Mouse (Mus musculus) midbrain, postnatal 0 days (tissue): ENCODE results near the gene Hist1h2bk. TPM values are rescaled to one million over a fixed set of nuclear protein-coding genes. Genes with fewer than 3 reads are reported as not detected.
"Not testable (repeated sequence)": the region's sequence is repeated elsewhere in the genome, so short reads cannot be mapped to it uniquely, and the experiment has no call there.

Source experiments
- ATAC-seq: fragments of 200-750 bp; cut with Nextera tagmentation; 2 replicates; pipeline ENCODE4 v1.8.0; 2017; ENCODE audit warnings: moderate number of reproducible peaks, mild to moderate bottlenecking, moderate TSS enrichment, moderate library complexity; ENCODE audit not compliant: low FRiP score
- DNase-seq: peaks from one replicate; pipeline ENCODE4 v3.0.0-alpha.2; 2015; ENCODE audit warnings: low spot score
- H3K27ac ChIP-seq: fragments of 300-500 bp; sonication (generic); 2 replicates; pipeline ENCODE4 v1.5.1; 2014; ENCODE audit warnings: low read depth, mild to moderate bottlenecking, low read length, mixed read lengths
- H3K27me3 ChIP-seq: fragments of 300-500 bp; sonication (generic); 2 replicates; pipeline ENCODE4 v1.6.1; 2014; ENCODE audit warnings: low read length, control low read depth, mixed read lengths; ENCODE audit not compliant: insufficient read depth
- H3K36me3 ChIP-seq: fragments of 300-500 bp; sonication (generic); 2 replicates; pipeline ENCODE4 v1.6.1; 2014; ENCODE audit warnings: low read length, control low read depth, mixed read lengths; ENCODE audit not compliant: insufficient read depth
- H3K4me1 ChIP-seq: fragments of 300-500 bp; sonication (generic); 2 replicates; pipeline ENCODE4 v1.6.1; 2014; ENCODE audit warnings: mild to moderate bottlenecking, control low read depth, antibody characterized with exemption, low read length, mixed read lengths; ENCODE audit not compliant: insufficient read depth
- H3K4me2 ChIP-seq: fragments of 300-500 bp; sonication (generic); 2 replicates; pipeline ENCODE4 v1.6.1; 2014; ENCODE audit warnings: low read depth, mild to moderate bottlenecking, low read length, mixed read lengths; ENCODE audit not compliant: poor library complexity, severe bottlenecking
- H3K4me3 ChIP-seq: fragments of 300-500 bp; sonication (generic); 2 replicates; pipeline ENCODE4 v1.5.1; 2014; ENCODE audit warnings: low read depth, mild to moderate bottlenecking, low read length, moderate library complexity
- H3K9ac ChIP-seq: fragments of 300-500 bp; sonication (generic); replicated peaks from 2 replicates; pipeline ENCODE4 v1.6.1; 2014; ENCODE audit warnings: mild to moderate bottlenecking, low read length, moderate library complexity, mixed read lengths; ENCODE audit not compliant: poor library complexity, severe bottlenecking
- H3K9me3 ChIP-seq: fragments of 300-500 bp; sonication (generic); 2 replicates; pipeline ENCODE4 v1.6.1; 2016; ENCODE audit warnings: low read length, control low read depth
- CTCF ChIP-seq: IDR thresholded peaks from 2 replicates; pipeline ENCODE4 v1.5.1; 2016; ENCODE audit warnings: antibody characterized with exemption, mild to moderate bottlenecking
- WGBS: fragments of 180-500 bp; shearing (Covaris S2); extraction: QIAGEN DNeasy Blood & Tissue Kit; methylation state at CpG from one replicate; pipeline ENCODE4 v1.1.7; 2014; 5-methylcytosine and 5-hydroxymethylcytosine counted together
- microRNA-seq: library from miRNA; unstranded; fragments of <30 nt; microRNA quantifications from one replicate; pipeline ENCODE4, GENCODE M21; 2016; ENCODE audit warnings: borderline number of aligned reads
- polyA plus RNA-seq: library from polyadenylated mRNA; unstranded; fragments of >200 nt; fragmentation: Nextera tagmentation; extraction: Ambion mirVana; gene quantifications from 2 replicates; pipeline ENCODE4 v1.2.1, GENCODE M21; 2015
- total RNA-seq: library from RNA; depleted of rRNA; stranded (reverse); fragments of >200 nt; gene quantifications from 2 replicates; pipeline ENCODE4 v1.2.3, GENCODE M21; 2014; rRNA removed

Hist1h2bk gene
- total and polyA plus RNA-seq, 2 experiments from 2014 or later, result 321 TPM; not detected in 1

DNA sequence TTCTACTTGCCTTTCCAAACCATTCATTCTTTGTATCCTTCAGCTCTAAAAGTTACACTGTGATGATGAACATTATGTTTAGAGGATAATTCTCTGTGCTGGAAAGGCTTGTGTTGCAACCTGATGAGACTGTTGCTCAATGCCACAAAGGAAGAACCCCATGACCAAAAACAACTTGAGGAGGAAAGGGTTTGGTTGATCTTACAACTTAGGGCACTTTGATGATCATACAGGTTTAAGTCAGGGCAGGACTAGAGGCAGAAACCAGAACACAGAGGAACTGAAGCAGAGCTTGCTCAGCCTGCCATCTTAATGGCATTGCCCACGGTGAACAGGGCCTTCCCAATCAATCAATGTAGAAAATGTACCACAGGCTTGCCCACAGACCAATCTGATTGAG lies 25.8 kb downstream of the Hist1h2bk start:
- WGBS, result 72% methylated on average over 1 of the region's 1 CpGs
- H3K9ac ChIP-seq, result no peak overlapping the region
- TF ChIP-seq CTCF, result no peak
- H3K4me2 ChIP-seq, result no peak overlapping the region
- no peaks in the 10 kb centered on the region for H3K4me1 ChIP-seq
- H3K36me3 ChIP-seq, result no peaks in the 10 kb centered on the region
- DNase-seq, result no peak
- no peaks in the 10 kb centered on the region for H3K27me3 ChIP-seq
- no peak for ATAC-seq
- H3K27ac ChIP-seq, result no peak overlapping the region
- no peak overlapping the region for H3K4me3 ChIP-seq
- no peaks in the 10 kb centered on the region for H3K9me3 ChIP-seq

DNA sequence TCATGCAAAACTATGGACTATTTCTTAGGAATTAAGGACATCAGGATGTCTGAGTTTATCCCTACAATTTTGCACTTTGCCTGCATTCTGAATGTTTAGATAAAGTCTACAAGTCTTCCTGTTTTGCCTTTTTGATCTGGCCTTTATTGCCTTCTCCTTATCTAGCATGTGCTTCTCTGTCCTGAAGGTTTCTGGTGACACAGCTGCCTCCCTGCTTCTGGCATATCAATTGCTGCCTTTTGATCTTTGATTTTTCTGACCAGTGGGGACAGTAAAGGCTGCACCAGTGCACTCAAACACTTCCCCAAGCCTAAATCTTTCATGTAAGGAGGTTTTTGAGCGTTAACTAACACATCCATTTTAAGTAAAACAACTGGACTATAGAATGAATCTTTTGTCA lies 27.8 kb downstream of the Hist1h2bk start:
- H3K27ac ChIP-seq, result no peak overlapping the region
- H3K4me2 ChIP-seq, result no peak overlapping the region
- TF ChIP-seq CTCF, result no peak
- no peaks in the 10 kb centered on the region for H3K4me1 ChIP-seq
- H3K4me3 ChIP-seq, result no peak overlapping the region
- ATAC-seq, result no peak
- H3K36me3 ChIP-seq, result no peaks in the 10 kb centered on the region
- no peaks in the 10 kb centered on the region for H3K9me3 ChIP-seq
- DNase-seq, result no peak
- no peaks in the 10 kb centered on the region for H3K27me3 ChIP-seq
- no peak overlapping the region for H3K9ac ChIP-seq
- WGBS, result 71% methylated on average over 1 of the region's 1 CpGs

DNA sequence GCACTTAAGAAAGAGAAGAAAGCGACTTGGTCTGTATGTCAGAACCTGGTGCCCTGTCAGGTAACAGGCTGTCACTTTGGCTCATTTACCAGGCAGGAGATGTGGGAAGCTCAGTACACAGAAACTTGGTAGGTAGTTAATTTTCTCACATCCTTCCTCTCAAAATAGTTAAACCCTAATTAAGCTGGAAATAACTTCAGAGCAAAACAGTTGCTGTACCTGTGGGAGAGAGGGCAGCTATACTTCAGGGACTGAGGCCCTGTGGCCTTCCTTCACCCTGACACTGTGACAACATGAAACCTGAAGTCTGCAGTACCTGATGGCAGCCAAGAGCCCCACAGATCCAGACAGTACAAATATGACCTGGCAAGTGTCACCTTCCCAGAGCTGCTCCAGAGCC lies 48.5 kb downstream of the Hist1h2bk start, which contains the start of gene Vmn1r188:
Vmn1r188 (plus strand) TSS at position 301 of the 400 bp plus-strand sequence.
- not testable (repeated sequence) for H3K4me3 ChIP-seq, H3K4me2 ChIP-seq, H3K4me1 ChIP-seq, H3K36me3 ChIP-seq, H3K27ac ChIP-seq, ATAC-seq, H3K9me3 ChIP-seq, H3K9ac ChIP-seq, H3K27me3 ChIP-seq, DNase-seq
- 91% methylated on average over 1 of the region's 1 CpGs for WGBS

Small RNA genes within 50 kb of the gene (microRNA-seq; reads per million reads assigned to microRNA genes)
- gene Gm26300, result not detected
- not detected for gene Gm44390
- not detected for gene Gm44486

Other genes with a start within 250 kb of the Hist1h2bk start
- 145 and 318 TPM in 2 replicates for gene Hist1h2an, start 248.7 kb upstream of the Hist1h2bk start, total RNA-seq
- not detected in 2 replicates for gene Hist1h2an, start 248.7 kb upstream of the Hist1h2bk start, polyA plus RNA-seq
- 41.9 and 77.2 TPM in 2 replicates for gene Hist1h2bp, start 248.4 kb upstream of the Hist1h2bk start, total RNA-seq
- gene Hist1h2bp, start 248.4 kb upstream of the Hist1h2bk start, polyA plus RNA-seq, result 0.48 and 0.76 TPM in 2 replicates
- gene Hist1h2bq, start 225.7 kb upstream of the Hist1h2bk start, total RNA-seq, result 213 and 311 TPM in 2 replicates
- gene Hist1h2bq, start 225.7 kb upstream of the Hist1h2bk start, polyA plus RNA-seq, result 2.7 and 3.8 TPM in 2 replicates
- not detected in 2 replicates for gene Hist1h2ao, start 225.4 kb upstream of the Hist1h2bk start, total RNA-seq
- gene Hist1h2ao, start 225.4 kb upstream of the Hist1h2bk start, polyA plus RNA-seq, result not detected in 2 replicates
- 2.3 TPM in 1 of 2 replicates, not detected in the other for gene Hist1h4m, start 224.1 kb upstream of the Hist1h2bk start, total RNA-seq
- gene Hist1h4m, start 224.1 kb upstream of the Hist1h2bk start, polyA plus RNA-seq, result 1.8 TPM in 1 of 2 replicates, not detected in the other
- 1,387 and 1,972 TPM in 2 replicates for gene Hist1h4n, start 203.7 kb upstream of the Hist1h2bk start, total RNA-seq
- 1.7 and 2.3 TPM in 2 replicates for gene Hist1h4n, start 203.7 kb upstream of the Hist1h2bk start, polyA plus RNA-seq
- 409 and 620 TPM in 2 replicates for gene Hist1h2ap, start 202.4 kb upstream of the Hist1h2bk start, total RNA-seq
- gene Hist1h2ap, start 202.4 kb upstream of the Hist1h2bk start, polyA plus RNA-seq, result 282 and 299 TPM in 2 replicates
- 112 and 283 TPM in 2 replicates for gene Hist1h2br, start 202.1 kb upstream of the Hist1h2bk start, total RNA-seq
- gene Hist1h2br, start 202.1 kb upstream of the Hist1h2bk start, polyA plus RNA-seq, result 3.0 and 4.0 TPM in 2 replicates
- gene Zfp184, start 90.8 kb upstream of the Hist1h2bk start, total RNA-seq, result 8.1 and 9.8 TPM in 2 replicates
- gene Zfp184, start 90.8 kb upstream of the Hist1h2bk start, polyA plus RNA-seq, result 7.5 and 8.4 TPM in 2 replicates
- 0.05 and 0.90 TPM in 2 replicates for gene Pom121l2, start 54.7 kb upstream of the Hist1h2bk start, total RNA-seq
- gene Pom121l2, start 54.7 kb upstream of the Hist1h2bk start, polyA plus RNA-seq, result not detected in 2 replicates
- gene Prss16, start 26.1 kb upstream of the Hist1h2bk start, total RNA-seq, result 0.09 and 1.6 TPM in 2 replicates
- gene Prss16, start 26.1 kb upstream of the Hist1h2bk start, polyA plus RNA-seq, result not detected in 2 replicates
- gene Hist1h2ah, start 302 bp upstream of the Hist1h2bk start, total RNA-seq, result 4.5 and 62.6 TPM in 2 replicates
- gene Hist1h2ah, start 302 bp upstream of the Hist1h2bk start, polyA plus RNA-seq, result 6.9 TPM in 1 of 2 replicates, not detected in the other
- 10.0 and 19.2 TPM in 2 replicates for gene Hist1h4i, start 5.5 kb downstream of the Hist1h2bk start, total RNA-seq
- 2.2 and 2.5 TPM in 2 replicates for gene Hist1h4i, start 5.5 kb downstream of the Hist1h2bk start, polyA plus RNA-seq
- gene Hist1h2ag, start 7.1 kb downstream of the Hist1h2bk start, total RNA-seq, result 84.2 and 252 TPM in 2 replicates
- gene Hist1h2ag, start 7.1 kb downstream of the Hist1h2bk start, polyA plus RNA-seq, result 2.5 TPM in 1 of 2 replicates, not detected in the other
- 161 and 335 TPM in 2 replicates for gene Hist1h2bj, start 7.3 kb downstream of the Hist1h2bk start, total RNA-seq
- 2.7 and 3.2 TPM in 2 replicates for gene Hist1h2bj, start 7.3 kb downstream of the Hist1h2bk start, polyA plus RNA-seq
- not detected in 2 replicates for gene Vmn1r188, start 48.6 kb downstream of the Hist1h2bk start, total RNA-seq
- not detected in 2 replicates for gene Vmn1r188, start 48.6 kb downstream of the Hist1h2bk start, polyA plus RNA-seq
- not detected in 2 replicates for gene Vmn1r189, start 70.0 kb downstream of the Hist1h2bk start, total RNA-seq
- not detected in 2 replicates for gene Vmn1r189, start 70.0 kb downstream of the Hist1h2bk start, polyA plus RNA-seq
- not detected in 2 replicates for gene Vmn1r191, start 148.1 kb downstream of the Hist1h2bk start, total RNA-seq
- not detected in 2 replicates for gene Vmn1r191, start 148.1 kb downstream of the Hist1h2bk start, polyA plus RNA-seq
- gene Vmn1r192, start 155.3 kb downstream of the Hist1h2bk start, total RNA-seq, result not detected in 2 replicates
- gene Vmn1r192, start 155.3 kb downstream of the Hist1h2bk start, polyA plus RNA-seq, result not detected in 2 replicates
- gene Vmn1r193, start 187.3 kb downstream of the Hist1h2bk start, total RNA-seq, result not detected in 2 replicates
- not detected in 2 replicates for gene Vmn1r193, start 187.3 kb downstream of the Hist1h2bk start, polyA plus RNA-seq
- not detected in 2 replicates for gene Vmn1r194, start 208.3 kb downstream of the Hist1h2bk start, total RNA-seq
- gene Vmn1r194, start 208.3 kb downstream of the Hist1h2bk start, polyA plus RNA-seq, result not detected in 2 replicates
- not detected in 2 replicates for gene Vmn1r195, start 234.7 kb downstream of the Hist1h2bk start, total RNA-seq
- gene Vmn1r195, start 234.7 kb downstream of the Hist1h2bk start, polyA plus RNA-seq, result not detected in 2 replicates